Mouse (Mus musculus): ENCODE measurements around the gene Twf1. TPM values are rescaled to one million over a fixed set of nuclear protein-coding genes. Genes with fewer than 3 reads are reported as not detected.

Twf1 gene
- polyA plus RNA-seq, 1 experiment = 13.8 TPM

- H3K9me3 ChIP-seq = no peaks in the 10 kb centered on the region
- H3K4me3 ChIP-seq (replicated peaks) = no peak overlapping the region
- no peak for TF ChIP-seq FLI1 (IDR thresholded peaks at IDR 0.05; ENCODE audit: low read length)
- no peak for TF ChIP-seq GATA1 (IDR thresholded peaks at IDR 0.05; ENCODE audit: borderline replicate concordance, low read length)
- H3K4me1 ChIP-seq = peaks cover 32% of the 10 kb centered on the region
- peaks cover 95% of the 10 kb centered on the region for H3K36me3 ChIP-seq (replicated peaks; ENCODE audit: low read length)
- no peaks in the 10 kb centered on the region for H3K27me3 ChIP-seq (replicated peaks)
Measured at GRCm38 (mm10) chr15:94582000-94582593, 7.6 kb downstream of the Twf1 start.

GRCm38 (mm10) chr15:94574566-94575268, 15.0 kb downstream of the Twf1 start:
- TF ChIP-seq FLI1 (IDR thresholded peaks at IDR 0.05; ENCODE audit: low read length) = no peak
- no peak for TF ChIP-seq GATA1 (IDR thresholded peaks at IDR 0.05; ENCODE audit: borderline replicate concordance, low read length)
- Histone ChIP-seq H3K9me3 (no peaks in the 10 kb centered on the region), H3K36me3 (replicated peaks; ENCODE audit: low read length) (peaks cover 34% of the 10 kb centered on the region), H3K27me3 (replicated peaks) (no peaks in the 10 kb centered on the region), H3K4me3 (replicated peaks) (peak overlapping the region; percentile 62), H3K4me1 (peaks cover 62% of the 10 kb centered on the region)

- no peaks in the 10 kb centered on the region for H3K27me3 ChIP-seq (replicated peaks)
- H3K9me3 ChIP-seq = no peaks in the 10 kb centered on the region
- peaks cover 34% of the 10 kb centered on the region for H3K36me3 ChIP-seq (replicated peaks; ENCODE audit: low read length)
- TF ChIP-seq FLI1 (IDR thresholded peaks at IDR 0.05; ENCODE audit: low read length) (no peak), GATA1 (IDR thresholded peaks at IDR 0.05; ENCODE audit: borderline replicate concordance, low read length) (no peak)
- H3K4me1 ChIP-seq = peaks cover 61% of the 10 kb centered on the region
- H3K4me3 ChIP-seq (replicated peaks) = no peak overlapping the region
Measured at GRCm38 (mm10) chr15:94572746-94573145, 16.9 kb downstream of the Twf1 start.

- no peaks in the 10 kb centered on the region for H3K27me3 ChIP-seq (replicated peaks)
- no peak overlapping the region for H3K4me3 ChIP-seq (replicated peaks)
- peaks cover 59% of the 10 kb centered on the region for H3K4me1 ChIP-seq
- H3K9me3 ChIP-seq = no peaks in the 10 kb centered on the region
- TF ChIP-seq FLI1 (IDR thresholded peaks at IDR 0.05; ENCODE audit: low read length) (no peak), GATA1 (IDR thresholded peaks at IDR 0.05; ENCODE audit: borderline replicate concordance, low read length) (no peak)
- H3K36me3 ChIP-seq (replicated peaks; ENCODE audit: low read length) = peaks cover 33% of the 10 kb centered on the region
Measured at GRCm38 (mm10) chr15:94571501-94571900, 18.2 kb downstream of the Twf1 start.

- H3K4me3 ChIP-seq (replicated peaks) = no peak overlapping the region
- H3K9me3 ChIP-seq = no peaks in the 10 kb centered on the region
- TF ChIP-seq GATA1 (IDR thresholded peaks at IDR 0.05; ENCODE audit: borderline replicate concordance, low read length) = no peak
- H3K27me3 ChIP-seq (replicated peaks) = no peaks in the 10 kb centered on the region
- peaks cover 55% of the 10 kb centered on the region for H3K4me1 ChIP-seq
- peaks cover 40% of the 10 kb centered on the region for H3K36me3 ChIP-seq (replicated peaks; ENCODE audit: low read length)
Measured at GRCm38 (mm10) chr15:94568496-94569182, 21.1 kb downstream of the Twf1 start.

GRCm38 (mm10) chr15:94565854-94566253, 23.8 kb downstream of the Twf1 start:
- H3K4me1 ChIP-seq = peaks cover 45% of the 10 kb centered on the region
- H3K4me3 ChIP-seq (replicated peaks) = peak overlapping the region; percentile 79
- no peak for TF ChIP-seq FLI1 (IDR thresholded peaks at IDR 0.05; ENCODE audit: low read length)
- TF ChIP-seq GATA1 (IDR thresholded peaks at IDR 0.05; ENCODE audit: borderline replicate concordance, low read length) = no peak
- no peaks in the 10 kb centered on the region for H3K9me3 ChIP-seq
- peaks cover 63% of the 10 kb centered on the region for H3K36me3 ChIP-seq (replicated peaks; ENCODE audit: low read length)
- H3K27me3 ChIP-seq (replicated peaks) = no peaks in the 10 kb centered on the region

GRCm38 (mm10) chr15:94564909-94565308, 24.8 kb downstream of the Twf1 start:
- H3K27me3 ChIP-seq (replicated peaks) = no peaks in the 10 kb centered on the region
- H3K9me3 ChIP-seq = no peaks in the 10 kb centered on the region
- TF ChIP-seq GATA1 (IDR thresholded peaks at IDR 0.05; ENCODE audit: borderline replicate concordance, low read length) (no peak), FLI1 (IDR thresholded peaks at IDR 0.05; ENCODE audit: low read length) (no peak)
- H3K4me1 ChIP-seq = peaks cover 37% of the 10 kb centered on the region
- H3K36me3 ChIP-seq (replicated peaks; ENCODE audit: low read length) = peaks cover 73% of the 10 kb centered on the region
- peak overlapping the region; percentile 69 for H3K4me3 ChIP-seq (replicated peaks)

GRCm38 (mm10) chr15:94558895-94559656, 30.6 kb downstream of the Twf1 start:
- peaks cover 7% of the 10 kb centered on the region; the same call in 1 of the 2 replicates for H3K4me1 ChIP-seq
- H3K4me3 ChIP-seq (replicated peaks) = no peak overlapping the region
- H3K9me3 ChIP-seq = no peaks in the 10 kb centered on the region
- H3K27me3 ChIP-seq (replicated peaks) = no peaks in the 10 kb centered on the region
- H3K36me3 ChIP-seq (replicated peaks; ENCODE audit: low read length) = peaks cover 91% of the 10 kb centered on the region
- TF ChIP-seq FLI1 (IDR thresholded peaks at IDR 0.05; ENCODE audit: low read length) (no peak), GATA1 (IDR thresholded peaks at IDR 0.05; ENCODE audit: borderline replicate concordance, low read length) (no peak)

GRCm38 (mm10) chr15:94557442-94557841, 32.2 kb downstream of the Twf1 start:
- Histone ChIP-seq H3K9me3 (0 out of 2 replicates have a peak, but pooled peaks cover 4% of the 10 kb centered on the region), H3K4me1 (0 out of 2 replicates have a peak, but pooled peaks cover 3% of the 10 kb centered on the region), H3K36me3 (replicated peaks; ENCODE audit: low read length) (peaks cover 92% of the 10 kb centered on the region), H3K27me3 (replicated peaks) (no peaks in the 10 kb centered on the region), H3K4me3 (replicated peaks) (no peak overlapping the region)
- no peak for TF ChIP-seq GATA1 (IDR thresholded peaks at IDR 0.05; ENCODE audit: borderline replicate concordance, low read length)
- no peak for TF ChIP-seq FLI1 (IDR thresholded peaks at IDR 0.05; ENCODE audit: low read length)
